In the genomic region with DNA sequence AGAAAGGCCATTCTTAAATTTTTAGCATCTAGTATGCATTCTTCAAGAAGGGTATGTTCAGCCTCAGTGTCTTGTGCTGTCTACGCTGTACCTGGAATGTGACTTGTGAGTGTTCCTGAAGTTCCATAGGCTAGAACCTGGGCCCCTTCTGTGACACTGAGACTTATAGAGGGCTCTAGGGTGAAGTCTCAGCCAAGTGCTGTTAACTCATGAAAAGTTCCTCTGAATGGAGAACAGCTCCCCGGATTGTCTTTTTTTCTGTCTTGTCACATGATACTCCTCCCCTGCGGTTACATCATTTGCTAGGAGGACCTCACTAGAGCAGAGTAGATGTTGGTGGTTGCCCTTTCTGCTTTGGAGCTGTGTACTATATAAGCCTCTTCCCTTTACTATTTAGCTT, we compare ENCODE assay signal across 8 mouse cellular contexts. TPM values are rescaled to one million over a fixed set of nuclear protein-coding genes. Genes with fewer than 3 reads are reported as not detected.
DNase-seq lines count a peak whose midpoint lies in the region; ATAC-seq lines count a peak whose summit lies in the region.

No protein-coding gene starts in this region.

- H3K36me3 ChIP-seq in neural tube, embryonic 12.5 days: no peaks in the 10 kb centered on the region
- H3K36me3 ChIP-seq in heart, embryonic 15.5 days: no peaks in the 10 kb centered on the region
- no peaks in the 10 kb centered on the region for H3K36me3 ChIP-seq in stomach, embryonic 14.5 days (ENCODE audit: control insufficient read depth, insufficient read depth, low read length)

- no peaks in the 10 kb centered on the region for H3K9me3 ChIP-seq in neural tube, embryonic 12.5 days
- H3K9me3 ChIP-seq in heart, embryonic 15.5 days (replicated peaks): no peaks in the 10 kb centered on the region
- no peaks in the 10 kb centered on the region for H3K9me3 ChIP-seq in stomach, embryonic 14.5 days (ENCODE audit: control insufficient read depth, low read depth, low read length)

- no peak overlapping the region for H3K27ac ChIP-seq in neural tube, embryonic 12.5 days
- H3K27ac ChIP-seq in heart, embryonic 15.5 days: peak overlapping the region; percentile 71
- H3K27ac ChIP-seq in stomach, embryonic 14.5 days (ENCODE audit: low read length): peak overlapping the region; percentile 66; the same call in 1 of the 2 replicates

- DNase-seq in heart, adult 18-20 months: peak; percentile 45 to 58
- no peak for DNase-seq in heart, adult 8-10 months (ENCODE audit: low spot score)
- no peak for DNase-seq in neural tube, embryonic 10.5 days (ENCODE audit: extremely low spot score, low spot score)
- DNase-seq in ovary, adult 18-20 months (ENCODE audit: low spot score): no peak

- no peak for ATAC-seq in neural tube, embryonic 12.5 days (ENCODE audit: low FRiP score, low read depth)
- ATAC-seq in heart, embryonic 15.5 days (replicated peaks; ENCODE audit: insufficient number of reproducible peaks, insufficient read depth, low FRiP score, low read depth): no peak
- ATAC-seq in stomach, embryonic 14.5 days (ENCODE audit: insufficient number of reproducible peaks, insufficient read depth, low FRiP score, low read depth): no peak
- no peak for ATAC-seq in cerebellum, adult (ENCODE audit: insufficient number of reproducible peaks, low FRiP score, low TSS enrichment)

- peaks cover 33% of the 10 kb centered on the region for H3K4me1 ChIP-seq in neural tube, embryonic 12.5 days
- peaks cover 48% of the 10 kb centered on the region for H3K4me1 ChIP-seq in heart, embryonic 15.5 days (replicated peaks)
- peaks cover 38% of the 10 kb centered on the region for H3K4me1 ChIP-seq in stomach, embryonic 14.5 days (ENCODE audit: control insufficient read depth, insufficient read depth, low read length)

- H3K4me3 ChIP-seq in neural tube, embryonic 12.5 days: no peak overlapping the region
- no peak overlapping the region for H3K4me3 ChIP-seq in heart, embryonic 15.5 days
- H3K4me3 ChIP-seq in stomach, embryonic 14.5 days (ENCODE audit: low read depth, low read length): no peak overlapping the region

- 4% methylated on average over 3 of the region's 3 CpGs for WGBS in neural tube, embryonic 12.5 days
- 22% methylated on average over 3 of the region's 3 CpGs for WGBS in heart, embryonic 15.5 days
- 8% methylated on average over 3 of the region's 3 CpGs for WGBS in stomach, embryonic 14.5 days

- H3K4me2 ChIP-seq in neural tube, embryonic 12.5 days (replicated peaks): peak overlapping the region; percentile 18
- peak overlapping the region; percentile 23; the same call in 1 of the 2 replicates for H3K4me2 ChIP-seq in heart, embryonic 15.5 days
- peak overlapping the region; percentile 30; the same call in 1 of the 2 replicates for H3K4me2 ChIP-seq in stomach, embryonic 14.5 days (replicated peaks; ENCODE audit: low read depth, low read length)

- H3K27me3 ChIP-seq in neural tube, embryonic 12.5 days (replicated peaks): peaks cover 70% of the 10 kb centered on the region
- no peaks in the 10 kb centered on the region for H3K27me3 ChIP-seq in heart, embryonic 15.5 days
- no peaks in the 10 kb centered on the region for H3K27me3 ChIP-seq in stomach, embryonic 14.5 days (ENCODE audit: control insufficient read depth, insufficient read depth, low read length)

- no peak overlapping the region for H3K9ac ChIP-seq in neural tube, embryonic 12.5 days
- no peak overlapping the region for H3K9ac ChIP-seq in heart, embryonic 15.5 days
- H3K9ac ChIP-seq in stomach, embryonic 14.5 days (replicated peaks; ENCODE audit: low read depth, low read length): no peak overlapping the region

RNA-seq across cellular contexts. Expression of gene Ets1, which starts 40.5 kb away (rescaled TPM):
- 10 to 100 TPM; 35.3 to 36.9 TPM for total RNA-seq in heart, adult 18-20 months (2021)
- total RNA-seq in heart, adult 8-10 months (2022): 10 to 100 TPM; 38.1 to 53.7 (median 46.6) TPM
- 32.8 and 36.6 TPM in 2 replicates for polyA plus RNA-seq in neural tube, embryonic 12.5 days (2016; fragmentation: Nextera tagmentation; extraction: Ambion mirVana)
- polyA plus RNA-seq in heart, embryonic 15.5 days (2015; fragmentation: Nextera tagmentation; extraction: Ambion mirVana): 46.3 and 54.9 TPM in 2 replicates
- 40.9 and 41.7 TPM in 2 replicates for polyA plus RNA-seq in stomach, embryonic 14.5 days (2014; fragmentation: Nextera tagmentation; extraction: Ambion mirVana)

Comparison
In these comparisons a context has a peak if more than half of its experiments do, and no peak if none do; other contexts are left out.
1. DNase-seq: peak in heart, adult 18-20 months (2 of 2); none in heart, adult 8-10 months (single experiment), neural tube, embryonic 10.5 days (single experiment) and ovary, adult 18-20 months (single experiment).
2. Peak in every context shown above with its lines, with median percentiles within 50 percentile points of each other: H3K4me2 ChIP-seq.